Mouse (Mus musculus) heart, postnatal 4 days (tissue): ENCODE data around the gene Cyfip2. TPM values are rescaled to one million over a fixed set of nuclear protein-coding genes. Genes with fewer than 3 reads are reported as not detected.
A peak's percentile ranks its signal among the peaks of the same experiment; 100 is the strongest.

Experiments used
- DNase-seq: peaks from one replicate; pipeline ENCODE4 v3.0.0; 2021
- total RNA-seq, 2 experiments: library from RNA; stranded (reverse); gene quantifications; 2 replicates each; pipeline ENCODE4 v1.2.3; 2021

The Cyfip2 gene
- total RNA-seq, 2 experiments from 2014 or later, result 14.8 to 15.3 TPM

DNA sequence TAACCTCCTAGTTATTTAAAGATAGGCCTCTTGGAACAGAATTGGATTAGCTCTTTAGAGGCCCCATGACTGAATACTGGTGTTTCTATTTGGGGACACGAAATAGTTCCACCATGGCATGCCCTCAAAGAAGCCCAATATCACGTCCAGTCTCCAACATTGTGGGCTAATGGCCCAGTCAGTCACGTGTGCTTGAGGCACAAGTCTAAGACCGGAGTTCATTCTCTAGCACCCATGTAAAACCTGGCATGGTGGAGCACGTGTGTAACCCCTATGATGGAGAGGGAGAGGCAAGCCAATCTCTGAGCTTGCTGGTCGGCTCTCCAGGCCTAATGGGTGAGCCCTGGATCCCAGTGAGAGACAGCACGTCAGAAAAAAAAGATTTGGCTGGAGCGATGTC is 36.5 kb downstream of the Cyfip2 start:
- no peak for DNase-seq

DNA sequence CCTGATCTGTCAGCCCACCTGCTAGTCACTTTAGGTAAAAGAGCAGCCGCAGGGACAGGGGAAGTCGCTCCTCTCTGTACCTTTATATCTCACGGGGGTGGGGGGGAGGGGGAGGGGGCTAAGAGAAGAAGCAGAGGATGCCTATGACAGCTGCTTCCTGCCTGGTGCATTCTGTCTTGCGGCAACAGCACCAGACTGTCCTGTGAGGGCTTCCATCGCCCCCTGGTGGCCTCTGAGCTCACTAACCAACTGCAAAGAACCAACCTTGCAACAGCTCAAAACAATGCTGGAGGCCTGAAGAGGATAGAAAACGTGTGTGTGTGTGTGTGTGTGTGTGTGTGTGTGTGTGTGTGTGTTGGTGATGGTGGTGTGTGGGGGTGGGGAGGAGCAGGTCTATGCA is 37.4 kb downstream of the Cyfip2 start:
- DNase-seq, result peak; percentile 82

DNA sequence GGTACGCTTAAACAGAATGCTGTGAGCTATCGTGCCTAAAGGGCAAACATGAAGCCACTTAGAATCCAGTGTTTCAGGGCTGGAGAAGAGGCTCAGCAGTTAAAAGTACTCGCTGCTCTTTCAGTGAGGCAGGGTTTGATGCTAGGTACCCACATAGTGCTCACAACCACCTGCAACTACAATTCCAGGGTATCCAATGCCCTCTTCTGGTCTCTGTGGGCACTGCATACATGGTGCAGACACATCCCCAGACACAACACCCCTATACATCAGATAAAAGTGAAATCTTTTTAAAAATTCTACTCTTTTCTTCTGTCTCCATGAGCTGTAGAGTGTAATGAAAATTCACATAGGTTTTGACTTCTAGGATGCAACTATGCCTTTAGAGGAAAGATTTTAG is 38.7 kb downstream of the Cyfip2 start:
- no peak for DNase-seq

GRCm38 (mm10) chr11:46272058-46272681 is 40.5 kb downstream of the Cyfip2 start:
- DNase-seq, result no peak

- no peak for DNase-seq
Measured at GRCm38 (mm10) chr11:46269893-46270292, 42.8 kb downstream of the Cyfip2 start.

DNA sequence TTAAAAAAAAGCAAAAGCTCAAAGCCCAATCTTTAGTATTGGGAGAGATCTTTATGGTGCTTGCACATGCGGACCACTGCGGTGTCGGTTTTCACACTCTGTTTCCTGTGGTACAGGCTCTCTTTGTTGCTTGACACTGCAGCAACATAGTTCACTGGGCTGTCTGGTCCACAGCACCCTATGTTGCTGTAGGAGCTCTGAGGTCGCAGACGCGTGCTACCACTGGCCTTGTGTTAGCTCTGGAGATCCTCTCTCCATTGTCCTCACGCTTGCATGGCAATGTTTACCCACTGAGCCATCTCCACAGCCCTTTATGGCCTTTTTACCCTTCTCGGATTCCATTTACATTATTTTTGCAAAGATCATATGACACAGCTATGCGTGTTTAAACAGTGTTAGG is 43.3 kb downstream of the Cyfip2 start:
- no peak for DNase-seq

GRCm38 (mm10) chr11:46268991-46269390 is 43.7 kb downstream of the Cyfip2 start:
- peak; percentile 63 for DNase-seq

DNA sequence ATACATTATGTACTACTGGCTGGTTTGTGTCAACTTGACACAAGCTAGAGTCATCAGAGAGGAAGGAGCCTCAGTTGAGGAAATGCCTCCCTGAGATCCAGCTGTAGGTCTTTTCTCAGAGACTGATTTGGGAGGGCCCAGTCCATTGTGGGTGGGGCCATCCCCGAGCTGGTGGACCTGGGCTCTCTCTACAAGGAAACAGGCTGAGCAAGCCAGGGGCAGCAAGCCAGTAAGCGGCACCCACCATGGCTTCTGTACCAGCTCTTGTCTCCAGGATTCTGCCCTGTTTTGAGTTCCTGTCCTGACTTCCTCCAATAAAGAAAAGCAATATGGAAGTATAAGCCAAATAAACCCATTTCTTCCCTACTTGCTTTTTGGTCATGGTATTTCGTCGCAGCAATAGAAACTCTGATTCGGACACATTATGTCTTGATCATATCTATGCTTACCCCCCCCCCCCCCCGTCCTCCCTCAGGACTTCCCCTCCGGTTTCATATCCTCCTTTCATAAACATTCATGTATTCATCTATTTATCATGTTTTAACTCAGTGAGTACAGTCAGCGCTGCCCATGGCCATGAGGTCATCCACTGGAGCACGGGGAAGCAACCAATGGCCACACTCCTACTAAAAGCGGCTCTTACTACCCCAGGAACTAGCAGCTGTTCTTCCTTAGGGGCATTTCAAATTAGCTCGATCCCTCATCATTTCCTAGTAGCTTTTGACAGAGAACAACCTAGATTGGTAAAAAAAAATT is 47.5 kb downstream of the Cyfip2 start:
- no peak for DNase-seq

- DNase-seq, result no peak
Measured at GRCm38 (mm10) chr11:46264584-46264983, 48.1 kb downstream of the Cyfip2 start.

- no peak for DNase-seq
Measured at GRCm38 (mm10) chr11:46263291-46263690, 49.4 kb downstream of the Cyfip2 start.

- no peak for DNase-seq
Measured at GRCm38 (mm10) chr11:46262854-46263253, 49.8 kb downstream of the Cyfip2 start.

- DNase-seq, result no peak
Measured at GRCm38 (mm10) chr11:46258749-46259148, 53.9 kb downstream of the Cyfip2 start.

- peak; percentile 43 for DNase-seq
Measured at GRCm38 (mm10) chr11:46258207-46258606, 54.5 kb downstream of the Cyfip2 start.

GRCm38 (mm10) chr11:46255291-46255690 is 57.4 kb downstream of the Cyfip2 start:
- no peak for DNase-seq

DNA sequence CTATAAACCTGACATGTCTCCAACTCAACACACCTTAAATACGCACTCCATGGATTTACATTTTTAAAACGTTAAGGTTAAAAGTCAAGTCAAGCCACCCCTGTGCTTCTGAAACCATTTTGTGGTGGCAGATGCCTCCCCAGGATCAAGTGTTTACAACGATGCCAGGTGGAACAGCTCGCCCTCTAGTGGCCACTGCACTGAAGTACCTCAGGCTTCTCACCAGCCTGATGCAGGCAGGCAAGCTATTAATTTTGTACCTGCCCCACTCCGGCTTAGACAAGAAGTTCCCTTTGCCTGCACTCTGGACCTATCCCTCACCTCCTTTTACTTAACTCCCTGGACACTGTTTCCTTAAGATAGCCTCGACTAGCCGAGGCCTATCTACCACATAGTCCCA is 60.7 kb downstream of the Cyfip2 start:
- peak; percentile 75 for DNase-seq

DNA sequence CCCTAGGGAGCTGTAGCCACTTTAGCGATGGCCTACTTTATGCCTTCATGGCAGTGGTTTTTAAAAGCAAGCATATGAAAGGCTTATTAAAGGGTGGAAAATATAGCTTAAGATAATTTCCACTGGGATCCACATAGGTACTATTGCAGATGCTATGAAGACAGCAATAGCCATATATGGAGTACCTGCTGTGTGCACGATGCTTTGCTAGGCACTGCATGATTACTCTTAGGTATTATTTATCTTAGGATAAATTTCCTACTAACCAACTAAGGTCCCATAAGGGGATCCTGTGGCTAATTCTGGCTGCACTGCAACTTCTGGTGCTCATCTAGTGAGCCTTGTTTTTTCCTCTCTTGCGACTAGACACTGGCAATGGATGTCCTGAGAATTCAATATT is 64.3 kb downstream of the Cyfip2 start:
- DNase-seq, result no peak

- DNase-seq, result no peak
Measured at GRCm38 (mm10) chr11:46246393-46246792, 66.3 kb downstream of the Cyfip2 start.

DNA sequence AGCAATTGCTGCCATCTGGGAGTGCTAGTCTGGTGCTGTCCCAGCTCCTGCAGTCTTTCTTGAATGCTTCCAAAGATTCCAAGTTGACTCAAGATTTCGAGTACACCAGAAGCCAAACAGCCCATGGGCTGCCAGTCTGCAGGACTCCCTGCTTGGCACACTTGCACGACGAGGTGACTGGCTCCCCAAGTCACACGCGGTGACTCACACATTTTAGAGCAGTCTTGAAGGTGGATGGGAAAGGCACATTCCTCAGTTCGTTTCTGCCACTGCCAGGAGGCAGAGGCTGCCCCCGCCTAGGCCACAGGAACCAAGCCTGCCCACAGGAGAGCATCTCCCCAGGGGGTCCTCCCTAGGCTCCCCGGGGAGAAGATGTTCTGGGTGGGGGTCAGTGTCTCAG is 66.7 kb downstream of the Cyfip2 start:
- DNase-seq, result no peak

DNA sequence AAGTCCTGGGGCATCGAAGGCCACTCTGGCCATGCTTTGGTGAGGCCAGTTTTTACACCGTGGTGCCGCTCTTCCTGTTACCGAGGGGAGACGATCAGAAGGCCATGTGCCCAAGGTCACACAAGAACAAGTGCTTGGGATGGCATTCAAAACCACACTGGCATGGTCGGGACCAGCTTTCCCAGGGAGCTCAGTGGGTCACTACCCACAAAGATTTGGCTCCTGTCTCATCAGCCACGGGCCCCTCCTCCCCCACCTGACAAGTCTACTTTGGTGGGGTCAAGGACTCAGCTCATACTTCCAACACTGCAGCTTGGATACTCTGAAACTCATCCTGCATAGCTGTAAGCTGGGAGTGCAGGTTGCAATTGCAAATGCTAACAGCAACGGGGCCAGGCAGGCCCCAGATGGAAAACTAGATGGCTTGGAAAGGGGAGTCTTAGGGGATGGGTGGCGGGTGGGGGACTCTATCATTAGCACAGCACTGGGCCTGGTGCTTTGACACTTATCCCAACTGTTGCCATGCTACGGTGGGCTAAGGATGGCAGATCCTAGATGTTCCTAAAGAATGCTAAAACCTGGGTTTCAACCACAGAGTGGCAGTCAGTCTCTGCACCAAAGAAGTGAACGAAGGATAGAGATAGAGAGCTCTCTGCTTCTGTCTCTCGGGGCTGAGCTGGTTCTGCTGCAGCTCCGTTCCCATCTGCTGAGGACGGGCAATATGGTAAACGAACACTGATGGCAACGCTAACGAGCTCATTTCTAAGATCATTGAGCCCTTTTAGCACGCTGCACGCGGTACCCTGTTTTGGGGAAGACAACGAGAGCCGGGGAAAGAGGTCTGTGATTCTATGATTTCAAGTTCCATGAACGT is 67.7 kb downstream of the Cyfip2 start:
- no peak for DNase-seq

DNA sequence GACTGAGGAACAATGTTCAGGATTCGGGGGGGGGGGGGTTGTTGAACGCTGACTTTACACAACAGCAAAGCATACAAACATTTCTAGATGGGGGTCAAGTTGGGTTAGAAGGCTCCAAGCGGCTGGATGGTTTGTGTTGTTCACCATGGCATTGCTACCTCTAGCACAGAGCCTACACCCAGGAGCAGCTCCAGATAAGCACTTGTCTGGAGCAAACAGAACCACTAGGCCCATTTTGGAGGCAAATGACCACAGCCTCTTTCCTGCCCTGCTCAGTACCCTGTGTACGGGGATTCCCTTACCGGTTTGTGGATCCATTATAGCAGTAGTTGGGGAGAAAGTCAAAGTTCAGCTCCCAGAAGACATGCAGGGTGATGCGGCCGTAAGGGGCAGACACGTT is 70.7 kb downstream of the Cyfip2 start:
- DNase-seq, result no peak

DNA sequence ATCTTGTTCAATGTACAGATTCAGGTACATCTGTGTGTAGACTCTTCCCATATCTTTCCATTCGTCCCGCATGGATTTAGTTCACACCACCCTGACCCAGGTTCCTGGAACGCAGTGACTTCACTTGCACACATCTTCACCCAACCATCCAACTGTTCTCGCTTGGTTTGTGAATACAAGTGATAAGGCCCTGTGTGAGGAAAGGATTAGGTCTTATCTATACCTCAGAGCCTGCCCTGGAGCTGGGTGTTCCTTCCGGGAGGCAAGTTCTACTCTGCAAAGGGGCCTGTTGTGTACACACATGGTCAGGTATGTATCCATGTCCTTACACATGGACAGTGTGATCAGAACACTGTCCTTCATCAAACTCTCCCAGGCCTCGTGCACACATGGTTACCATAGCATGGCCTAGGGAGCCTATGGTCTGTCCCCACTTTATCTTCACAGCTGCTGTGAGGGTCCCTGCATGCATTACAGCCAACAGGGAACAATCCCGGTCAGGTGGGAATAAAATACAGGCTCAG is 71.4 kb downstream of the Cyfip2 start:
- no peak for DNase-seq

- peak; percentile 67 for DNase-seq
Measured at GRCm38 (mm10) chr11:46236976-46237375, 75.7 kb downstream of the Cyfip2 start.

- no peak for DNase-seq
Measured at GRCm38 (mm10) chr11:46235334-46235733, 77.3 kb downstream of the Cyfip2 start, which contains the start of gene Fndc9. Fndc9 (plus strand) TSS chr11:46235531.
